Mouse (Mus musculus) right cerebral cortex, postnatal 4 days (tissue): ENCODE results near the gene Eya4.

Source experiments
- DNase-seq: peaks from one replicate; pipeline ENCODE4 v3.0.0-alpha.2; 2022

Eya4 gene

GRCm38 (mm10) chr10:23150401-23150800, 200.2 kb downstream of the Eya4 start:
- peak; percentile 11 for DNase-seq

DNA sequence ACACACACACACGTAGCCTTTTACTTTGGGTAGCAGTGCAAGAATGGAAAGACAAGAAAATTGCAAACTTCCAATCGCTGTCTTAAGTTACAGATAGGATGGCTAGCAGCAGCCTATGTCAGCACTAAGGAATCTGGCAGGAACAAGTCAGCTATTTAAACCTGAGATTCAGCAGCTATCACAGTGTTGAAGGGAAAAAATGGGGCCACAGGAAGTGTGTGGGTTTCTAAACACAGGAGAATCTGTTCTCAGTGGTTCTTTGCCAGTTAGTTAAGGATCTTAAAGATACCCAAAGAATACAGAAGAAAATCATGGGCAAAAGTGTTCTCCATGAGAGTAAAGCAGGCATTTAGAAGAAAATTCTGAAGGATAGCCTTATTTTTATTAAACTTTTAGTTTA, 206.0 kb downstream of the Eya4 start:
- no peak for DNase-seq

- DNase-seq: no peak
Observed at GRCm38 (mm10) chr10:23127947-23128346, 222.6 kb downstream of the Eya4 start.

- DNase-seq: no peak
Observed at GRCm38 (mm10) chr10:23127151-23127550, 223.4 kb downstream of the Eya4 start.

- no peak for DNase-seq
Observed at GRCm38 (mm10) chr10:23126529-23126928, 224.1 kb downstream of the Eya4 start.

DNA sequence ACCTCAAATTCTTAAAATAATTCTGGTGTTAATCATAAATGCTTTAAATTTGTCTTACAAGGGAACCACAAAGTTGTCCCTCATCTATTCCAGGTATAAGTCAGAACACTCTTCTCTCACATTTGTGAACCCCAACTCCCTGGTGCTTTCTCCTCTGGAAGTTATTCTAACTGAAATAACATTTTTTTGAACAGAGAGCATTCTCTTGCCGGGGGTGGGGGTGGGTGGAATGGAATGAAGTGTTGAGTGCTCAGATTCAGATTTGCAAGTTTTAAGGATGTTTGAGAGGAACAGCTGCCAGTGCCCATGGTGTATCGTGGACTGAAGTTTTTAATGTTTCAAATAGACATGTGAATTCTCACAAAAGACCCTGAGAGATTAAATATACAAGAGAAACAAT, 230.1 kb downstream of the Eya4 start:
- no peak for DNase-seq

GRCm38 (mm10) chr10:23116786-23117410, 233.7 kb downstream of the Eya4 start:
- peak; percentile 88 for DNase-seq

DNA sequence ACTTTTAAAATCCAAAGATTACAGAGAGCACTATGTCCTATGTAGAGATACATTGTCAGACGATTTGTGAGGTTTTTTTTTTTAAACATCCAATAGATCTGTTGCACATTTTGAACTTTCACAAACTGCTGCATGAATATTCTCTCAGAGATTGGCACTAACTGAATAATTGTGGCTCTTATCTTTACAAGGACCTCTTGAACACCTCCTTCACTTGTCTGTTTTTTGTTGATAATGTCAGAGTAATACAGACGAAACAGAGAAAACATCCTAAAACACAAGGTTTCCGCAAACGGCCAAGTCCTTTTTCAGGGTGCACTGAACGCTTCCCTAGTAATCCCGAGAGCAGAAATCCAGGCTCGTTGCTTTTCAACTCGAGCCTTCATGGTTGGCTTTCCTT, 234.5 kb downstream of the Eya4 start:
- DNase-seq: no peak

GRCm38 (mm10) chr10:23115321-23115720, 235.3 kb downstream of the Eya4 start:
- DNase-seq: no peak

DNA sequence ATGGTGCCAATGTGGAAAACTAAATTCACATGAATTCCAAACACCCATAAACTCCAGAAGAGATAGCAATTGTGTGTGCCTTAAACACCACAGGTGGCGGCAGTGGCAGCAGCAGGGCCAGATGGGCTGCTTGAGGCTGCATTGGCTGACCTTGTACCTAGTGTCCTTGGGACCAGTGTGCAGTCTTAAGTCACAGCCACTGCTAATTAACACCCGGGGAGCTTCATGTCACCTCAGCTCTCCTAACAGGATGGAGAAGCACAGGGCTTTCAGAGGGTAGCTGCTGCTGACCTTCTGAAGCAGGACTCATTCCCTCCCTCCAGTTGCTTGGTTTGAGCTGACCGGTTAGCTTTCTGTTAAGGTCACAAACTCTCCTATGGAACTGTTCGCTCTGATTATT, 242.5 kb downstream of the Eya4 start:
- DNase-seq: no peak

DNA sequence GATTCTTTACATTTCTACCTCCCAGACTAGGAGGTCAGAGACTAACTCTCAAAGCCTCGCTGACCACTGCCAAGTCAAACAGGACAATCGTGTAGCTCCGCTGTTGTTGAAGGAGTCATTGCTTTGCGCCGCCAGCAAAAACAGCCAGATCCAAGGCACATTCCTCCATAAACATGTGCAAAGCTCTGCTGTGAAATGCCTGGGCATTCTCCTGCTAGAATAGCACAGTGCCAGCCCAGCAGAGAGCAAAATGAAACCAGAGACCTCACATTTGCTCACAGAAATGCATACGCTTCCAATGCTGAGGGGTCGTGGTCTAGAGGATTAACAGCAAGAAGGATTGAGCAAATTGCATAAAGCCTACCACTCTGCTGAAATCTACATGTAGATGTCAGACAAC, 258.1 kb downstream of the Eya4 start:
- no peak for DNase-seq

GRCm38 (mm10) chr10:23091552-23091951, 259.0 kb downstream of the Eya4 start:
- DNase-seq: no peak

DNA sequence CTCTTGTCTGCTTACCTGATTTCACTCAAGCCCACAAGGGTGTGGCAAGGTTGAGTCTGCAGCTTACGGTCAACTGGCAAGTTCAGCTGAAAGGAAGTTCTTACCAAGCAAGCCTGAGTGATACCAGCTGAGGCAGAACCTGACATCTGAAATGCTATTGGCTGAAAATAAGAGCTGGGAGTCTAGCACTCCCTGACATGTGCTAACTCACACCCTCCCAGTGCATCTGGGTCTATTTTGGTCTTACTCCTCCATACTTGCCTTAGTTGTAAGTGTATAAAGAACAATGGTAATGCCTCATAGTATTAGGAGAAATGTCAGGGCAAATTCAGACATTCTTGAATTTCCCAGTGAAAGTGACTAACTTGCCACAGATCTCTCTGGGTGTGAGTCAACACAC, 260.3 kb downstream of the Eya4 start:
- DNase-seq: no peak

GRCm38 (mm10) chr10:23089271-23089670, 261.3 kb downstream of the Eya4 start:
- DNase-seq: no peak

- no peak for DNase-seq
Observed at GRCm38 (mm10) chr10:23088764-23089163, 261.8 kb downstream of the Eya4 start.

DNA sequence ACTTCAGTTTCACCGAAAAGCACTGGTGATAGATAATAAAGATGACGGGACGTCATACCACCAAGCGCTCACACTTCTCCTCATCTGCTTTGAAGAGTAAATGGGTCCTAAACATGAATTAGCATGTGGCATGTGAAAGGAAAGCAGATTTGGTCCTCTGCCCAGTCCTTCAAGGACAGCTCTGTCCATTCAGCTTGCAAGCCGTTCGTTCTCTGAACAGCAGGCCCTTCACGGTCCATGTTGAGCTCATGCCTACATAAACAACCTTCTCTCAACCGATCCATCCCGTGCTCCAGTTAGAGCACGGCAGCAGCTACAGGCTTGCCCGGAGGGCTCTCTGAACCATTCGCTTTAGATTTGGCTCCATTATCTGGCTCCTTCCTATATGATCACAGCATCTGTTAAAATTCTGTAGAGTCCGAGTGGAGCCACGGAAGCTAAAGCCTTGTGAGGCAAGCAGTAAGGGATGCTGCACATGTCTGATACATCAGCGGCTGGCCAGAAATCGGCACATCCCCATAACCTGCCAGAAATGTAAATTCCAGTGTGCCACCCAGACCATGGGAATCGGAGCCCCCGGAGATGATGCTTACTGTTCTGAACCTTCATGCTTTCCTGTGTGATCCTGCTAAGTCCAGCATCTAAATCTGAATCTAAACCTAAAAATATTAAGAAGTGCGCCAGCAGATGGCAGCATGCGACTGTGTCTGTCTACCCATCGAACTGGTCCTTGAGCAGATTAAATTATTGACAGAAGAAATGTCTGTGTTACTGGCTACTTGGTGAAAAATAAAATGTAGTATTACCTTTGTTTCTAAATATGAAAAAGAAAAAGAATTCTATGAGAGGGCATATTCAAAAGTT, 264.0 kb downstream of the Eya4 start:
- DNase-seq: peak; percentile 86

DNA sequence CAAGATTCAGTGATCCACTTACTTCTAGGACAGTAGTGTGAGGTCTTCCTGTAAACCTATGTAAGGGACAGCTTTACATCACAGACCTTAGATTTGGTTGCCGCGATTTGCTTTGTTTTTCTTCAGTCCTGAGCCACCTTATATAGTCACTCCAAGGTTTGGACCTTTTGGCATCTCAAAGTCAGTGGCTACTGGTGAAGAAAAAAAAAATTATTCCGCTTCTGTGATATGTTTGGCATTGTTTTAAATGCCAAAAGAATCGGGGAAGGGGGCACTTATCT, 269.1 kb downstream of the Eya4 start:
- DNase-seq: no peak

GRCm38 (mm10) chr10:23080749-23081547, 269.6 kb downstream of the Eya4 start:
- peak; percentile 96 for DNase-seq

DNA sequence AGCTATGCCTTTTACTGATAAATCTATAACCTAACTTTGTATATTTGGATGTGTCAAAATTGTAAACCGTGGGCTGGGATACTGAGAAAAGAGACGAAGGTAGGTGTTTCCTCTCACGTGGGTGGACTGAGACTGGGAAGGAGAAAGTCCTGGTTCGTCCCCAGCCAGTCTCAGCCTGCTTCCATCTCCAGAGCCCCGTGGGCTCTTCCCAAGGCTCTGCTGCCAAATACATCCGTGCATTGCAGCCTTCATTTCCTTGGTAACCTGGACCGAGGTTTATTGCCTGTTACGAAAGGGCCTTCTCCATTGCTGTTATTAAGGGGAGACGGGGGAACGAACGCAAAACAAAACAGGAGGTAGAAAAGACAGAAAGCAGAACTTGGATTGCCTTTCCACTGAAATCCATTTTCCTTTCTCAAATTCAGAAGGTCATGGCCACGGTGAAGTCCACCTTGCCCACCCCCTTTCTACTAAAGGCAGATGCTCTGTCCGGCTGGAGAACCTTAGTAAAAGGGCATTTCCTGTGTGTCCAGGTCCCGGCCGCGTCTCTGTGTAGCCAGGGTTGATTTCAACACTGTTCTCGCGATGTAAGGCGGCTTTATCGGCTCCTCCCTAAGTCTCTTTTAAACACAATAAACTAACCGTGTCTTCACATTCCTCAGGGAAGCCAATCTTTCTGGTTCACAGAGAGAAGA, 273.7 kb downstream of the Eya4 start:
- no peak for DNase-seq

- no peak for DNase-seq
Observed at GRCm38 (mm10) chr10:23073431-23073830, 277.2 kb downstream of the Eya4 start.

DNA sequence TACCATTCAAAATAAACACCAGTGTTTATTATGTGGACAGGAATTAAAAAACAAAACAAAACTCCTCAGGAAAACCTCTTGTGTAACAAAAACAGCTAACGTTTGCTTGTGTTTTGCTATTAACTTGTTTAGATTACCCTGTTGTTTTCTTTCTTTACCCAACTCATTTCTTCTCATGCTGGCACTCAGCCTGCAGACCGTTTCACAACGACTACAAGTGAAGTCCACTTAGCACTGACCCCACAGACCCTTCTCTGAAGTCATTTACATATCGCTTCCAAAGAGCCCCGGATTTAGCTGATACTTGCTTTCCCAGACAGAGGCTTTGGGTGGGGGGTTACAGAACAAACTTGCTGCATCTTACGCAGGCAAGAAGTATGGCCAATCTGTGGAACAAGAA, 286.9 kb downstream of the Eya4 start:
- no peak for DNase-seq

DNA sequence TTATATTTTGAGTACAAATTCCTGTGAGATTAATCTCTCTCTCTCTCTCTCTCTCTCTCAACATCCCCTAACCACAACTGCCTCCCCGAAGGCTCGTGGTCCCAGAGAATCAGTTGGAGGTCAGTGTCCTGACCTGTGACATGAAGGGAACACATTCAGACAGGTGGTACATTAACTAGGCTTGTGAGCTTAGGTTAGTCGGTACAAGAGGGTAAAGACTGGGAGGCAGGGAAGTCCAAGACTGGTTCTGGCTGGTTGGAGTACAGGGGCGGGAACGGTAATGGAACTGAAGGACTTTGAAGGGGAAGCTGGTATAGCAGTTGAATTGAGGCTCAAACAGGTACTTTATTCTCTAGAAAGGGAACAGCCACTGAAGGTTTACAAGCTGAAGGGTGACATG, 287.9 kb downstream of the Eya4 start:
- no peak for DNase-seq

DNA sequence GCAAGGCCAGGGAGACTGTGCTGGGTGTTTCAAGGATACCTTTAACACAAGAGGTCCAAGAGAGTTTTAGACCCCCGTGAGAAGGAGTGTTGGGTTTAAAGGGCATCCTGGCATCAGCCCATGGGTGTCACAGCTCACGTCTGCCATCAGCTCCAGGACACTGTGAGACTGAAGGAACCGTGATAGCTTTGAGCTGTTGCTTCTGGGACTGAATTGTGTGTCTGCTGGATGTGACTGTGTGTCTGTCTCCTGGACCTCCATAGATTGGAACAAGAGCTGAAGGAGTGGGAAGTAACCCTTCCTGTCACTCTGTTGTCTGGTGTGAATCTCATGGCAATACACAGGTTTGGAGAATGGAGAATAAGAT, 289.9 kb downstream of the Eya4 start:
- DNase-seq: no peak
